Mouse (Mus musculus): ENCODE measurements at regions not wholly inside any gene's neighbourhood (a gene's known extent, or its start where the extent isn't known, plus 50 kb on each side); places are given as distances from the start of the nearest gene placed in this dataset.

DNA sequence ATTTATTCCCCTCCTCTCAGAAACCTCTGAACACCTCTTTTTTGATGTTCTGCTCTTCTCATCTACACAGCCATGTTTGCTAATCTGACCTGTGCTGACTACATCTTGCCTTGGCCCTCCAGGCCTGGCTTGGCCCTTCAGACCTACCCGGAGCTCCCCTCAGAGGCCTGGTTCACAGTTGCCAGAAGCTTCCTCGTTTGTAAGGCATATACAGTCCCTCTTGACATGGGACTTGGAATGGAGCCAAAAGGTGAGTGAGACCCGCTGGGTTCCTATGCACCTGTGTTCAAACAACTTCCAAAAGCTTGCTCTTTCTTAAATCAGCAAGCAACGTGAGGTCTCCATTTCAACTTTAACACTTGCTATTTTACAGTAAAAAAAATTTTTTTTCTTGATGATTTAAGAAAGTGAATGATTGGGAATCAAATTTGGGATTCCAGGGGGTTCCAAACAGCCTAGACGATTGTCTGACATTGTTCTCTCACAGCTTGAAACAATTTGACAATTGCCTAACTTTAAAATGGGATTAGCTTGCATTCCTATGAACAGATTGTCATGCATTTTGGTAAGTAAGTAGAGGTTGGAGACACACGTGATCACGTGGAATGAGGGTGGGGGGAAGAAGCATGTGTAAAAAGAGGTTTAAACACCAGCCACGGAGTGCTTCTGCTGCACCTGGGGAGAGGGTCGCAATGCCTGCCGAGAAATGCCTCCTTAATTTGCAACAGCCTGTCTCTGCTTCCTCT is 631.9 kb downstream of the Rnf144a start:
- DNase-seq (ENCODE audit: low spot score), result no peak

DNA sequence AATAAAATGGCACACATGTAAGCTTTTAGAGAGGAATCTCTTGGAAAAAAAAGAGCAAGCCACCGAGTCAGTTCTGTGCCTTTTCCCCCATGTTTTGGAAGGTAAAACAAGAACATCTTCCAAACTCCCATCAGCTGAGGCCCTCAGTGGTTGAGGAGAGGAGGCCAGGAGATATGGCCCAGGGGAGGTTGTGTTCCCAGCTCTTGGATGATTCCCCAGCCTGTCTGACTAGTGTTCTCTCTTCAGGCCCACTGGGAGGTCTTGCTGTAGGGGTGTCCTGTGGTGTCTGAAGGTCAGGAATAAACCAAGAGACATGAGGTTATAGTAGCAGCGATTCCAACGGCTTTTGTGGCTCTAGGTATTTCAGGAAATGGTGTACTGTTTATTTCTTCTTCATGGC is 643.2 kb downstream of the Rnf144a start:
- DNase-seq (ENCODE audit: low spot score), result no peak

DNA sequence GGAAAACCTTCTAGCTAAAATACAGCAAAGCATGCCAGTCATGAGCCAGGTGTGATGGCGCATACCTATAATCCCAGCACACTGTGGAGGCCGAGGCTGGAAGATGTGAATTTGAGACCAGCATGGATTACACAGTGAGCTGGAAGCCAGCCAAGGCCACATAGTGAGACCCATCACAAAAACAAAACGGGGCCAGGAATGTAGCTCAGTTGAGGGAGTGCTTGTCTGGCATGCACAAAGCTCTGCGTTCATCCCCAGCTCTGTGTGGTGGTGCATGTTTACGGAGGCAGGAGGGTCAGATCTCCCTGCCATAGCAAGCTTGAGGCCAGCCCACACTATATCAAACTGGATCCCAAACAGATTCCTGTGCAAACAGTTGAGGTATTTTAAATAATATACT is 646.4 kb downstream of the Rnf144a start:
- no peak for DNase-seq (ENCODE audit: low spot score)

DNA sequence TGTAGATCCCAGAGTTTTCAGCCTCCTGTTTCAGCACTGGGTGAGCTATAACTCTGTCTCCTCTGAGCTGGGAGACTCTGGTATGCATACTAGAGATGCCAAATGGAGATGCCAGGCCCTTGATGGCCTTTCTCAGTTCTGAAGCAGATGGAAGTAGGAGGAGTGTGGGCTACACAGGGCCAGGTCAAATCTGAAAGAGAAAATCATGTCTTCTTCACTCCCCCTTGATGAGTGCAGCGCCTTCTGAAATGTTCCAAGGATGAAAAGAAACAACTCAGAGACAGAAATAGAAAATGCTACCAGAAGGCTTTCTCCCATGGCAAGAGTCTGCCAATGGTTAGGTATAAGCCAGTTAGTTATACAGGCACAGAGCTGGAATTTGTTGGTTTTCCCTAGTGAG is 652.0 kb downstream of the Rnf144a start:
- no peak for DNase-seq (ENCODE audit: low spot score)

DNA sequence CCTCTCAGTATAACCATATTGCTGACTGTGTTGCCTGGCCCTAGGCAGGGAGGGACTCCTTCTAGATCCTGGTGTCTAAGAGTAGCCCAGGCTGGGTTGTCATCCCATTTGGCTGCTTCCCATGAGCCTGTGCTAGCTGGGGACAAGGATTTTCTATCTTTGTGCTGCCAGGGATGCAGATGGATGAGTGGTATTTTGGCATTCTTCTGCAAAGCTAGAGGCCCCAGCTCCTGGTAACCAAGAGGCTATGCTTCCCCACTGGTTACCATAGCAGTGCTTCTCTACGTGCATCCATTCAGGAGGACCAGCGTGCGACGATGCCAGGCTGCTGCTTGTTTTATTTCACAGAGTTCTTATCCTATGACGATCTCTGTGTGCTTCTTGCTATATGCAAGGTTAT is 658.0 kb downstream of the Rnf144a start:
- peak; percentile 34 for DNase-seq (ENCODE audit: low spot score)

DNA sequence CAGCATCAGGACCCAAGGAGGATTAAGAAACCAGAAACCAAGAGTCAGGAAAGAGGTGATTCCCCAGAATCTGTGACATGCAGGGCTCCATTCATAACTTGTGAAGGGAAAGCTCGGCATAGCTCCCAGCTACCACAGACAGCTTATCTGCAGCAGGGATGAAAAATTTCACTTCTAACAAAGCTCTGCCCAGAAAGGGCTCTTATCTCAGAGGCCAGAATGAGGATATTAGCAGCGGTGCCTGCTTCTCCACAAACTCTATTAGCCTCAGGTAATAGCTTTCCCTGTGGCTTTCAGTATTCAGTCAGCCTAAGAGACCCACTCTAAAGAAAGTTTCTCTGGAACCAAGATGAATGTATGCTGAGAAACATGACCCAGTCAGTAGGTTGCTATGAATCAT is 636.9 kb upstream of the Id2 start:
- no peak for DNase-seq (ENCODE audit: low spot score)

DNA sequence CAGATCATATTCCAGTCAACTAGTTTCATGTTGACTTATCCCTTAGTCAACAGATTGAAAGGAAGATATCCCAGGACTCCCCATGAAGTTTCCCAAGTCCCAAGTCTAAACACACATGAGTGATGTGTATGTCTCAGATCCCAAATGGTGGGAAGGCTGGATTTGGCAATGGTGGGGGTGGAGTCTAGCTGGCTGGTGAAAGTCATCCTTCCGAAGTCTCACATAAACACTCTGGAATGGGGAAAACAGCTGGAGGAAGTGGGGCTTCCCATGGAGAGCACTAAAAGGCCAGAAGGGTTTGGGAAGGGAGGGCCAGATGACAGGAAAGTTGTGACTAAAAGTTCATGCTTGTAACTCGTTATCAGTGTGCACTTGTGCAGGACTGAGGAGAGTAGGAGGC is 628.8 kb upstream of the Id2 start:
- DNase-seq (ENCODE audit: low spot score), result no peak

DNA sequence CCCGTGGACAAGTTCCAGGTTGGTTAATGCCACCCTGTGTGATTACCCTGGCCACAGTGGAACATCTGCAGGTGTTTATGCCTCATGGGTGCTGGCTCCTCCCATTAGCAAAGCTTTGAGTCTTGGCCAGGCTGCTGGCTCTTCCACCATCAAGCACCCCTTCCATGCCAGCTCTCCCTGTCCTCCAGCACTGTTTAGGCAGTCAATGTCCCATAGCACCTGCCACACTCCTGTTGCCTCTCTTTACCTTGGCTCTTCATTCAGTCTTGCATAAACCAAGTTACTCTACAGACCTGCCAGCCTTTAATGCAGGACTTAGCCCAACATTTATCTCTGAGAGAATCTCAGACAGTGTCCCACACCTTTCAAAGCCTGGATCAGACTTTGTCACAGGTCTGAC is 614.2 kb upstream of the Id2 start:
- no peak for DNase-seq (ENCODE audit: low spot score)

DNA sequence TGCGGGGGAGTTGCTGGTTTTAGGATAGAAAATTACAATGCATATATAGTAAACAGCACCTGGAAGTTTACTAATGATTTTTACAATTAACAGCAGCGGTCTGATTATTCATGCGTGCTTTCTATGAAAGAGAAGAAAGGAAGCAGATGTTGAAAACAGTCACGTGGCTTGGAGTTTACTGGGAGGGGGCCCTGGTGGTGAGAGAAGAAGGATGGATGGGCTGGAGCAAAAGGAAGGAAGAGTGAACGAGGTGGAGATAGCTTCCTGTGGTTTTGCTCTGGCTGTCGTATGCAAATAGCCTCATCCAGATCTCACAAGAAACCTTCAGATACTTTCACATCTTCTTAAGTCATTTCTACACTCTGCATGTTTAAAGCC is 606.1 kb upstream of the Id2 start:
- no peak for DNase-seq (ENCODE audit: low spot score)

DNA sequence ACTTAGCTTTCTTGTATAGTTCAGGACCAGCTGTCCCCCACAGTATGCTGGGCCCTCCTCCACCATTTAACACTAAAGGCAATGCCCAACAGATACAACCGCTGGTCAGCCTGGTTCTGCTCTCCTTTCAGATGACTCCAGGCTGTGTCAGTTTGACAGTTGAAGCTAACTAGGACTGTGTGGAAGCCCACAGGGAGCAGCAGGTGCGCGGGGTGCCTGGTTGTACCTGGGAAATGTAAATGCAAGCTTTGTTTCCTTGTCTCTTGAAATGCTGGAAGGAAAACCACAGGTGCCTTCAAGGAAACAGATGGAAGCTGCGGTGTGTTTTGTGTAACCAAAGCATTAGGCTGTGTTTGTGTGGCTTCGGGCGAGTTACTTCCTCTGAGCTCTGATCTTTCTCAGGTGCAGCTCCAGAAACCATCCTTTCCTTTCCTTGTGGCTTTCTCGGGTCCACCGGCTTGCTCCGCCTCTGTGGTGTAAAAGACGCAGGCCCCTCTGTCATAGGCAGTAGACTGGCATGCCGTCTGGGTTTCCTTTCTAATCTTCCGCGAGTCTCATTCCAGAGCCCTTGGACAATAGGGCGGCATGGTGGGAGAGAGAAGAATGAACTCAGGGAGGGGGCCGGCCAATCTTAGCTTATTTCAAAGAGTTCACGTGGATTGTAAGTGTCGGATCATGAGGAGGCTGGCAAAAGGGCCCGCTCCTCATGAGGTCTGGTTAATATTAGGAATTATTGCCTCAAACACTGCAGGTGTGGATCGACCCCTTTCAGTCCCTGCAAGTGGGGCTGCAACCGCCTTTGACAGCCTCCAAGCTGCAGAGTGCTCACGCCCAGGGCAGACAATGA is 605.5 kb upstream of the Id2 start:
- no peak for DNase-seq (ENCODE audit: low spot score)

DNA sequence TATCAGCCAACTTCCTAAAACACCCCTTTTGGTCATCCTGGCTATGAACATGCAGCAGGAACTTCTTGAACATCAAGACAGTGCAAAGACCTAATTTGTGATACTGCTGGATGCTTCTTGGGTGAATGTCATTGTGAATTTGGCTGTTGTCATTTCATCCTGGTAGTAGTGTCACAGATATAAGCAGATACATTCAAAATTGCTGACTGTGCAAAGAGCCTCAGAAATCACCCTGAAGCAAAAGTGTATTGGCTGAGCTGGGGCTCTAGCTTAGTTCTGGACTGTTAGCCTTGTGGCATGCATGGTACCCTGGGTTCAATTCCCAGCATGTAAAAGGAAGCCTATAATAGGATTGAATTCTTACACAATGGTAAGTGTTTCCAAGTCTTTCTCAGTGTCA is 590.1 kb upstream of the Id2 start:
- DNase-seq (ENCODE audit: low spot score), result no peak

DNA sequence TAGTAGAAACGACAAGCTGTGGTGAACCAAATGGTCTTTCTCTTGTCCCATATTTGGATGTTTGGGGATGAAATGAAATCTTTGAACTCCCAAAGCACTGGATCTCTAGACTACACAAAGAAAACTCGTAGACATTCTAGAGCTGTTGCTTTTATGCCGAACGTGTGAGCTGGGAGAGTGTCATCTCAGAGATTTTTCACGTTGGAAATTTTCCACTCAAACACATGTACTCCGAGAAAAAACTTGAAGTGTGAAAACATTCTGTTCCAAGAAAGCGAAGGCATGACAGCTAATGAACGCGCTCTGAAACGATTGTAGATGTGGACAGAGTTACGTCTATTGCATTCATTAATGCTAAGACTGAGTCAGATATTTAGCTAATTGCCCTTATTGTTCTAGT is 579.7 kb upstream of the Id2 start:
- no peak for DNase-seq (ENCODE audit: low spot score)

DNA sequence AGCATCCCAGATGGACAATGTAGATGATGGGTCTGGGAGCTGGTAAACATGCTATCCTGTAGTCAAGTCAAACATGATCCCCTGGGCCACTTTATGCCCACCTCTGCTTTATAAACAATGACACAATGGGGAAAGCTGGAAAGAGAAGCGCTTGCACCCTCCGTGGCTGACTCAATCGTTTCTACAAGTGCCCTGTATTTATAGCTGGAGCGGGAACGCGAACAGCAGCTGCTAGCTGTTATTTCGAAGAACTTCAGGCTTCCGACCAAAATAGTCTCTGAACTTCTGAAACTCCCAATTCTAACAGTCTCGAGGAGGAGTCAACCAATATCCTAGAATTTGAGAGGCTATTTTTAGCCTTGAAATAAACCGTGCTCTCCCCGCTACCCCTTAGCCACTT is 571.4 kb upstream of the Id2 start:
- peak; percentile 15 for DNase-seq (ENCODE audit: low spot score)

DNA sequence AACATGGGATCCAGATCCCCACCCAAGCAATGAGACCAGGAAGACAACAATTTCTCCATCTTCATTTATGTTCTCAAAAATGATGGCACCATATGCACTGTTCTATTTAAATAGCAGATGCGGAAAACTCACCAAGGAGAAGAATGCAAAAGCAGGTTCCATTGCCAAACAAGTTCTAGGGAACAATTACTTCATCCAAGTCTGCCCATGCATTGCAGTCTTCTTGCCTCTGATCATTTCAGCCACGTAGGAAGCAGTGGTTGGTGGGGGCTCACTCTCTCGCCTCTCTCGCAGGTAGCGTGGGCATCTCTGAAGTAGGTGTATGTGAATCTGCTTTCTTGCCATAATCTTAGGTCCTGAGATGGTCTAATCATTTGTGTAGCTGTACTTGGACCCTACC is 557.5 kb upstream of the Id2 start:
- no peak for DNase-seq (ENCODE audit: low spot score)

DNA sequence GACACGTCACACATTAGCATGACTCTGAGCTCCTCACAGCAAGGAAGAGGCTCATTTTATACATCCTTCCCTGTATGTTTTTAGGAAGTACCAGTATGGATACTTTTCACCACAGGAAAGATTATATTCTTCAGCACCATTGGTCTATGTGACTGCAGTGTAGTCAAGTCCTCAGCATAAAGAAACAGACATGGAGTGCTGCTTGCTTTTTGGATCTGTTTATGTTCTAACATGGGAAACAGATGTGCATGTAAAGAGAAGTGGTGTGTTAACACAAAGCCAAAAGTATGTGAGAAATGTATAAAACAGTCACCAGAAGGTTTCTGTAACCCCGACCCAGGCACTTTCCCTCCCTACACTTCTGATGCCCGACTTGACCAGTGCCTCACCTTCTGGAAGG is 553.3 kb upstream of the Id2 start:
- DNase-seq (ENCODE audit: low spot score), result no peak

DNA sequence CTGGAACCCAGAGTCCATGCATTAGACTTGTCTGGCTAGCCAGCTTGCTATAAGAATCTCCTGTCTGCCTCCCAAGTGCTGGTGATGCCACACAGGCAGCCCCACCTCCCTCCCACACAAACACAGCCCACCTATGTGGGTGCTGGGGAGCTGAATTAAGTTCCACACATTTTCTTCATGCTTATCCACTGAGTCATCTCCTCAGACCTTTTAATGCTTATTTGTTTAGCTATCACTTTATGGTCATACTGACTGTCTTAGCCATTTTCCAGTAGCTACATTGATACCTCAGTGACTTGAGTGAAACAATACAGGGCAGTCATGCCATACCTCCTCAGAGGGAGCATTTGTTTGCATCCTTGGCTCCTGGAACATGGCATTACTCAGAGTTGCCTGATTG is 531.1 kb upstream of the Id2 start:
- DNase-seq (ENCODE audit: low spot score), result no peak

DNA sequence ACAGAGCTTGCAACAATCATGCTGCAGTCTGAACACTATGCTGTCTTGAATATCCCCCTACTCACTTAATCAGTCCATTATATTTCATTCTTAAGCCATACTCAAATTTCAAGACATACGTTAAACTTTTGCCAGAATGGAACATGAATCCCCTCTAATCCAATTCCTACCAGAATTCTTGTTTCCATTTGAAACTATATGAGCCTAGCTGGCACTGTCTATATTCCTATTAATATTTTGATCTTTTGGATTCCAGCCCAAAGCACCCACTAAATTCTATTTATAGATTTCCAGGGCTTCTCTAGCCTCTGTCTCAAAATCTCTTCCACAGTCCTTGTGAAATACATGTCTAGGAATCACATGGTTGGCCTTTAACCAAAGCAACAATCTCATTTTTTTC is 528.9 kb upstream of the Id2 start:
- DNase-seq (ENCODE audit: low spot score), result no peak

DNA sequence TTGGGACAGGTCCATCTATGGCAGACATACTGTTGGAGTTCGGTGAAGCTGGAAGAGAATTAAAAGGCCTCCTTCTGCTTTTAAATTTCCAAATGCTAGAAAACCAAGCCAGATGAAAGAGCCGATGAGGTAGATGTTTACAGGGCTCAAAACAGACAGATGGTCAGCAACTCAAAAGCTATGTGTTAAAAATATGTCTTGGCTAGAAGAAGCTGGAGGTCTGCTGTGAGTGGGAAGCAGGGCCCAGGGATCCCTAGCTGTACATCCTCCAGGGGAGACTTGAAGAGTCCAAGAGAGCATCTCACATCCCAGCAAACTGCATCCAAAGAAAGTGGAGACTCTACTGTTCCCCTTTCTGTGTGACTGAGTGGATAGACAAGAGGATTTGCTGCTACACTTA is 526.5 kb upstream of the Id2 start:
- DNase-seq (ENCODE audit: low spot score), result peak; percentile 21

DNA sequence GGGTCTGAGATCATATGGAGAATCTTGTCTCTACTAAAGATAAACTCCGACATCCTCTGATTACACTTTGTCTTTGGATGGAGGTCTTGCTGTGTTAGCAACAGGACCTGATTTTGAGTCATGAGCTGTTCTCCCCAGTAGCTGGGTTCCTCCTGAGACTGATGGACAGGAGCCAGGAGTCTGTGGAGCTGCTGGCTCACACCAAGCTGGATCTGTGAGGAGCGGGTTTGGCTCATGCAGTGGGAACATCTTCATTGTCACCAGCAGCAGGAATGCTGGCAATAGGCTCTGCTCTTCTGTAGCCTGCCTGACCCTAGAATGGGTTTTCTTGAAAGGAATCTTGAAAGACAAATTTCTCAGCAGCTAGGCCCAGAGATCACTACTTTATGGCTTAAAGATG is 524.2 kb upstream of the Id2 start:
- DNase-seq (ENCODE audit: low spot score), result no peak

DNA sequence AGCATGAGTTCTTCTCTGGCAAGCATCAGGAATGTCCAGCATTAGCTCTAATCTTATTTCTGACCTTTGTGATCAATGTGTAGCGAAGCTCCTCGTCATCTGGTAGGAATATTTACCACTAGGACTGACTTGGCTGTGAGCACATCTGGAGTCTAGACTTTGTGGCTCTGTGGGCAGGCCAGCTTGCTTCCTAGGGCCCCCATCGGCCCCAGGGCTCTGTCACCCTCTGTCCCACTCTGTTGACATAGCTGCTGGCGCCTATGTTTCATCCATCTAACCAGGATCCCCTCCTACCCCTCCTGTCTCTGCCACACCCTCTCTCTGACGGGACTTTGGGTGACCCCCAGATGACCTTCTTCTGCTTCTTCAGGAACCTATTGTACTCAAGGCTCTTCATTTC is 520.6 kb upstream of the Id2 start:
- DNase-seq (ENCODE audit: low spot score), result no peak

DNA sequence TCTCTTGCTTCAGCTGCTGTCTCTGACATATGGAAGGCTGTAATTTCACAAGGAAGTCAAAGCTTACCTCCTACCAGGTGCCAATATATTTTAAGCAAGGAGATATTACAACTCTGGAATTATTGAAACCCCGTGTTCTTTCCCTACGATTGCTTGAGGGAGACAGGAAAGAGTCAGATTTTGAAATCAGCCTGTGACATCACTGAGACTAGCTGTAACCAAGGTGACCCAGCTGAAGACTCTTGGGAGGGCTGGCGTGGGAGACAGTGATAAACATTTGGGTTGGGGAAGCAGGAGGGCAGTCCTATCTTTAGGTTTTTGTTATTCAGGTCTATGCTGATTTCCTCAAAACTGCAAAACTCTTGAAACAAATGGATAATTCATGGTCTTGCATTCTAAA is 518.4 kb upstream of the Id2 start:
- DNase-seq (ENCODE audit: low spot score), result no peak

DNA sequence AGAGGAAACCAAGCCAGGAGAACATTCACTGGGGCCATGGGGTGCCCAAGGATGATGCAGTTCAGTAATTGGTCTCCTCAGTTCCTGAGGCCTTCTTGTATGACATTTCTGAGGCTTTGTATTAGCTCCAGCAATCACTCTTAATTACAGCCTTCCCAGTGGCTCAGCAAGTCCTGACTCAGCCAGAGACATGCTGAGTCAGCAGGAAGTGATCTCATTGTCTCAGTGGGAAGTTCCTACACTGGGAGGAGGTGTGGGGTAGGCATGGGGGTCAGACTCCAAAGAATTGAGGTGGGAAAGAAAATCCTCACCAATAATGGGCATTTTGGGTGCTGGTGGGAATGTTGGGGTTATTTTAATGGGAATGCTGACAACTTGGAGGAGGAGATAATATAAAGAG is 516.5 kb upstream of the Id2 start:
- no peak for DNase-seq (ENCODE audit: low spot score)

DNA sequence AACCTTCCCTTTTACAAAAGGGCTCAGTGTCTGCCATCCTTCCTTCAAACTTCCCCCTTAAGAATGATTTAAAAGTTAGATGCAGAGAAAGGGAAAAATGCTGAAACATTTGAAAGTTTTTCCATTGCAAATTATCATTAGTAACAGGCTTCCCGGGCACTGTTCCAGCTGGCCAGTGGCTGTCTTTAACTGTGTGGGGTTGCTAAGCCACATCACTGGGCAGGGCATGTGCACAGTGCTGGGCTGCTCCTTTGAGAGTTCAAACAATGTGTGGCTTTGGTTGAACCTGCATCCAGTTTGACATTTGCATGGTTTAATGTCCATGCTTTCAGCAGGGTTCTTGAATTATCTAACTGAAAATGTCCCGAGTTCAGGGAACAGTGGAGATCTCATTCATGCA is 512.1 kb upstream of the Id2 start:
- no peak for DNase-seq (ENCODE audit: low spot score)

DNA sequence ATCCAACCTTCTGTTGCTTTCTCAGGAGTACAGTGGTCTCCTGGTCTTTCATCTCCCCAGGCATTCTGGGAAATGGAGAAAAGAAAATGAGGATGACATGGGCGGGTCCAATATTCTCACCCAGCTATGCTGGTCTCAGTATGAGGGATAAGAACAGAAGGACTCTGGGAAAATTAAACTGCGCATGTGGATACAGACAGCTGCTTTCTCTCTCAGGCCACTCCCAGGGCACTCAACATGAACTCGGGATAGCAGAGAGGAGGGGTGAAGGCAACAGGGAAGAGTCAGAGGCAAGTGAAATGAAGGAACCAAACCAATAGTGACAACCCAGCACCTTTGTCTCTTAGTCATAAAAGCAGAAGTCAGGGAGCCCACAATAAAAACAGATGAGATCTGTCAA is 508.5 kb upstream of the Id2 start:
- DNase-seq (ENCODE audit: low spot score), result no peak
